Mouse (Mus musculus) lung, adult 2 months (tissue): ENCODE measurements around the gene Gtdc1. TPM values are rescaled to one million over a fixed set of nuclear protein-coding genes. Genes with fewer than 3 reads are reported as not detected.

Experiments
- DNase-seq: peaks from one replicate; pipeline ENCODE4 v3.0.0; 2022
- H3K4me1 ChIP-seq: fragments of 200-500 bp; 2 replicates; pipeline ENCODE4 v1.6.1; 2011; ENCODE audit warnings: low read length; ENCODE audit not compliant: control insufficient read depth, insufficient read depth
- H3K4me3 ChIP-seq: fragments of 200-500 bp; replicated peaks from 2 replicates; pipeline ENCODE3; 2011; ENCODE audit warnings: low read depth, mild to moderate bottlenecking, control low read depth, low read length; ENCODE audit errors: extremely low read depth
- CTCF ChIP-seq: fragments of 200-500 bp; IDR thresholded peaks from 2 replicates; pipeline ENCODE4 v1.5.1; 2011; ENCODE audit warnings: mild to moderate bottlenecking, low read length, control low read depth; ENCODE audit not compliant: insufficient read depth
- POLR2A ChIP-seq: fragments of 200-500 bp; IDR thresholded peaks from 2 replicates; pipeline ENCODE4 v1.6.1; 2011; ENCODE audit warnings: low read depth, mild to moderate bottlenecking, control low read depth, low read length, borderline replicate concordance; ENCODE audit errors: extremely low read depth
- WGBS: fragments of 180-500 bp; shearing (Covaris S2); methylation state at CpG from one replicate; pipeline ENCODE4 v1.1.7; 2018; 5-methylcytosine and 5-hydroxymethylcytosine counted together
- polyA plus RNA-seq: library from polyadenylated mRNA; depleted of rRNA; stranded (reverse); fragments of >200 nt; gene quantifications from 2 replicates; pipeline ENCODE4 v1.2.3, GENCODE M21; 2012; rRNA removed

The Gtdc1 gene
- polyA plus RNA-seq, 1 experiment, result 5.9 TPM

GRCm38 (mm10) chr2:44525187-44525919, 402.1 kb downstream of the Gtdc1 start:
- H3K4me3 ChIP-seq, result no peak overlapping the region
- no peak for DNase-seq
- TF ChIP-seq POLR2A (no peak), CTCF (no peak)
- WGBS, result 68% methylated on average over 5 of the region's 5 CpGs
- peaks cover 2% of the 10 kb centered on the region; the same call in 1 of the 2 replicates for H3K4me1 ChIP-seq

GRCm38 (mm10) chr2:44519236-44519635, 408.2 kb downstream of the Gtdc1 start:
- Histone ChIP-seq H3K4me3 (no peak overlapping the region), H3K4me1 (no peaks in the 10 kb centered on the region)
- 70% methylated on average over 3 of the region's 3 CpGs for WGBS
- no peak for DNase-seq
- TF ChIP-seq POLR2A (no peak), CTCF (no peak)

- 52% methylated on average over 4 of the region's 4 CpGs for WGBS
- DNase-seq, result no peak
- Histone ChIP-seq H3K4me1 (no peaks in the 10 kb centered on the region), H3K4me3 (no peak overlapping the region)
- TF ChIP-seq POLR2A (no peak), CTCF (no peak)
These were observed 409.4 kb downstream of the Gtdc1 start for GRCm38 (mm10) chr2:44518085-44518484.

Other genes starting within 250 kb of the Gtdc1 start
- gene Zeb2, start 189.7 kb upstream of the Gtdc1 start, polyA plus RNA-seq, result 26.1 and 59.0 TPM in 2 replicates